Mouse (Mus musculus): ENCODE measurements around the gene Prkab1. TPM values are rescaled to one million over a fixed set of nuclear protein-coding genes. Genes with fewer than 3 reads are reported as not detected.

Prkab1 gene
- polyA plus RNA-seq, 1 experiment from 2014 or later, result 71.1 TPM

Other genes with a start within 250 kb of the Prkab1 start
- gene Cit, start 179.2 kb downstream of the Prkab1 start, polyA plus RNA-seq (2015; fragmentation: Nextera tagmentation; extraction: Ambion mirVana), result 25.0 and 27.9 TPM in 2 replicates
- 0.09 TPM in 1 of 2 replicates, not detected in the other for gene Tmem233, start 58.7 kb upstream of the Prkab1 start, polyA plus RNA-seq (2015; fragmentation: Nextera tagmentation; extraction: Ambion mirVana)